Mouse (Mus musculus) erythroblast, adult 5-6 weeks (primary cell): ENCODE data around the gene Klhl12. TPM values are rescaled to one million over a fixed set of nuclear protein-coding genes. Genes with fewer than 3 reads are reported as not detected.

Experiments used
- total RNA-seq, 2 experiments: library from RNA; stranded (forward) in 1 of 2; stranded (reverse) in 1 of 2; fragments of 150-400 nt in 1 of 2; fragments of 200-764, 138-1000 nt in 1 of 2; gene quantifications; 2 replicates each; pipeline versions ENCODE4 v1.2.3 to v1.2.4; 2015 to 2017; ENCODE audit warnings: low replicate concordance in 2 of 2

The Klhl12 gene
- total RNA-seq, 2 experiments from 2014 or later, result 226 to 369 TPM

Other genes starting within 250 kb of the Klhl12 start
- not detected in 2 replicates for gene Adora1, start 220.1 kb upstream of the Klhl12 start, total RNA-seq (2015; ENCODE audit: low replicate concordance)
- gene Adora1, start 220.1 kb upstream of the Klhl12 start, total RNA-seq (2017; ENCODE audit: low replicate concordance), result not detected in 2 replicates
- not detected in 2 replicates for gene Myog, start 165.5 kb upstream of the Klhl12 start, total RNA-seq (2015; ENCODE audit: low replicate concordance)
- not detected in 2 replicates for gene Myog, start 165.5 kb upstream of the Klhl12 start, total RNA-seq (2017; ENCODE audit: low replicate concordance)
- 2.1 and 4.2 TPM in 2 replicates for gene Ppfia4, start 122.6 kb upstream of the Klhl12 start, total RNA-seq (2015; ENCODE audit: low replicate concordance)
- gene Ppfia4, start 122.6 kb upstream of the Klhl12 start, total RNA-seq (2017; ENCODE audit: low replicate concordance), result 2.8 and 3.8 TPM in 2 replicates
- gene Tmem183a, start 93.6 kb upstream of the Klhl12 start, total RNA-seq (2015; ENCODE audit: low replicate concordance), result 38.2 and 40.5 TPM in 2 replicates
- gene Tmem183a, start 93.6 kb upstream of the Klhl12 start, total RNA-seq (2017; ENCODE audit: low replicate concordance), result 54.1 and 54.4 TPM in 2 replicates
- not detected in 2 replicates for gene 4933406M09Rik, start 69.6 kb upstream of the Klhl12 start, total RNA-seq (2015; ENCODE audit: low replicate concordance)
- gene 4933406M09Rik, start 69.6 kb upstream of the Klhl12 start, total RNA-seq (2017; ENCODE audit: low replicate concordance), result not detected in 2 replicates
- 31.8 and 39.6 TPM in 2 replicates for gene Cyb5r1, start 50.0 kb upstream of the Klhl12 start, total RNA-seq (2015; ENCODE audit: low replicate concordance)
- gene Cyb5r1, start 50.0 kb upstream of the Klhl12 start, total RNA-seq (2017; ENCODE audit: low replicate concordance), result 26.8 and 53.9 TPM in 2 replicates
- 432 and 436 TPM in 2 replicates for gene Adipor1, start 40.2 kb upstream of the Klhl12 start, total RNA-seq (2015; ENCODE audit: low replicate concordance)
- 440 and 446 TPM in 2 replicates for gene Adipor1, start 40.2 kb upstream of the Klhl12 start, total RNA-seq (2017; ENCODE audit: low replicate concordance)
- gene Rabif, start 39.1 kb downstream of the Klhl12 start, total RNA-seq (2015; ENCODE audit: low replicate concordance), result 5.6 and 9.2 TPM in 2 replicates
- 7.2 and 8.2 TPM in 2 replicates for gene Rabif, start 39.1 kb downstream of the Klhl12 start, total RNA-seq (2017; ENCODE audit: low replicate concordance)
- not detected in 2 replicates for gene Mgat4e, start 94.2 kb downstream of the Klhl12 start, total RNA-seq (2015; ENCODE audit: low replicate concordance)
- gene Mgat4e, start 94.2 kb downstream of the Klhl12 start, total RNA-seq (2017; ENCODE audit: low replicate concordance), result not detected in 2 replicates
- gene Kdm5b, start 104.6 kb downstream of the Klhl12 start, total RNA-seq (2015; ENCODE audit: low replicate concordance), result 15.9 and 16.3 TPM in 2 replicates
- gene Kdm5b, start 104.6 kb downstream of the Klhl12 start, total RNA-seq (2017; ENCODE audit: low replicate concordance), result 24.3 and 25.0 TPM in 2 replicates
- 0.58 TPM in 1 of 2 replicates, not detected in the other for gene Syt2, start 191.1 kb downstream of the Klhl12 start, total RNA-seq (2015; ENCODE audit: low replicate concordance)
- gene Syt2, start 191.1 kb downstream of the Klhl12 start, total RNA-seq (2017; ENCODE audit: low replicate concordance), result not detected in 2 replicates